Mouse (Mus musculus) kidney, adult 2 months (tissue): ENCODE data around the gene Scaf1. TPM values are rescaled to one million over a fixed set of nuclear protein-coding genes. Genes with fewer than 3 reads are reported as not detected.

Experiments
- DNase-seq: peaks from one replicate; pipeline ENCODE4 v3.0.0; 2021
- H3K27ac ChIP-seq: fragments of 200-500 bp; 2 replicates; pipeline ENCODE4 v1.5.1; 2012; ENCODE audit warnings: low read depth, low read length, control low read depth, inconsistent platforms; ENCODE audit not compliant: insufficient read depth
- H3K27me3 ChIP-seq: fragments of 200-500 bp; replicated peaks from 2 replicates; pipeline ENCODE4 v1.6.1; 2012; ENCODE audit warnings: mild to moderate bottlenecking, moderate library complexity, low read length, inconsistent platforms; ENCODE audit not compliant: control insufficient read depth, insufficient read depth
- H3K36me3 ChIP-seq: fragments of 200-500 bp; 2 replicates; pipeline ENCODE4 v1.6.1; 2012; ENCODE audit warnings: mild to moderate bottlenecking, moderate library complexity, low read length, inconsistent platforms; ENCODE audit not compliant: control insufficient read depth, insufficient read depth
- H3K4me1 ChIP-seq: fragments of 200-500 bp; 2 replicates; pipeline ENCODE4 v1.6.1; 2011; ENCODE audit warnings: low read length; ENCODE audit not compliant: control insufficient read depth, insufficient read depth
- H3K4me3 ChIP-seq: fragments of 200-500 bp; 2 replicates; pipeline ENCODE4 v1.5.1; 2011; ENCODE audit warnings: mild to moderate bottlenecking, low read depth, low read length, control low read depth; ENCODE audit not compliant: insufficient read depth
- CTCF ChIP-seq: fragments of 200-500 bp; conservative IDR thresholded peaks from 2 replicates; pipeline ENCODE4 v1.5.1; 2011; ENCODE audit warnings: low read depth, mild to moderate bottlenecking, control low read depth, low read length, moderate library complexity, mixed read lengths; ENCODE audit not compliant: insufficient read depth, insufficient read length
- POLR2A ChIP-seq: fragments of 200-500 bp; IDR thresholded peaks from one replicate; pipeline ENCODE4 v1.6.1; 2011; ENCODE audit warnings: low read depth, low read length, control low read depth
- WGBS: fragments of 180-500 bp; shearing (Covaris S2); methylation state at CpG from one replicate; pipeline ENCODE4 v1.1.7; 2018; 5-methylcytosine and 5-hydroxymethylcytosine counted together
- polyA plus RNA-seq: library from polyadenylated mRNA; depleted of rRNA; stranded (reverse); fragments of >200 nt; gene quantifications from 2 replicates; pipeline ENCODE4 v1.2.3, GENCODE M21; 2012

Scaf1 gene
- polyA plus RNA-seq, 1 experiment, result 38.8 TPM

GRCm38 (mm10) chr7:45030857-45031256, 14.7 kb upstream of the Scaf1 start:
- H3K27me3 ChIP-seq, result no peaks in the 10 kb centered on the region
- no peaks in the 10 kb centered on the region for H3K4me1 ChIP-seq
- DNase-seq, result no peak
- TF ChIP-seq CTCF (no peak), POLR2A (no peak)
- peaks cover 7% of the 10 kb centered on the region for H3K36me3 ChIP-seq
- no peak overlapping the region for H3K27ac ChIP-seq
- 96% methylated on average over 8 of the region's 8 CpGs for WGBS
- no peak overlapping the region for H3K4me3 ChIP-seq

DNA sequence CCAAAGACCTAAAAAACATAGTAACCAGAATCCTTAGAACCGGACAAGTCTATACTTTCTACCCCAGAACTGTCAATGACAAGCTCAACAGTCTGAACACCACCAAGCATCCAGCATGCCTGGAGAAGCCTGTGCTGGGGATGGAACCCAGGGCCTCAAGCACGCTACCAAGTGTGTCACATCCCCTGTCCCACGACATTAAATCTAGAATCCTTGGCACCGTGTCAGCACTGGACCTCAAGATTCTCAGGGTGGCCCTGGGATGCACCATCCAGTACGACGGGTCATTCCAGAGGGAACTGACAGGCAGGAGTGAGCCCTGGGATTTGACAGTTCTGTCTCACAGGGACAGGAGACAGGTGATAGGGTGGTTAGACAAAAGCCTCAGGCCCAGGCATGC, 13.8 kb upstream of the Scaf1 start:
- Histone ChIP-seq H3K27me3 (no peaks in the 10 kb centered on the region), H3K4me3 (no peak overlapping the region), H3K27ac (no peak overlapping the region), H3K4me1 (no peaks in the 10 kb centered on the region), H3K36me3 (peaks cover 7% of the 10 kb centered on the region)
- TF ChIP-seq CTCF (no peak), POLR2A (no peak)
- 88% methylated on average over 6 of the region's 6 CpGs for WGBS
- no peak for DNase-seq

DNA sequence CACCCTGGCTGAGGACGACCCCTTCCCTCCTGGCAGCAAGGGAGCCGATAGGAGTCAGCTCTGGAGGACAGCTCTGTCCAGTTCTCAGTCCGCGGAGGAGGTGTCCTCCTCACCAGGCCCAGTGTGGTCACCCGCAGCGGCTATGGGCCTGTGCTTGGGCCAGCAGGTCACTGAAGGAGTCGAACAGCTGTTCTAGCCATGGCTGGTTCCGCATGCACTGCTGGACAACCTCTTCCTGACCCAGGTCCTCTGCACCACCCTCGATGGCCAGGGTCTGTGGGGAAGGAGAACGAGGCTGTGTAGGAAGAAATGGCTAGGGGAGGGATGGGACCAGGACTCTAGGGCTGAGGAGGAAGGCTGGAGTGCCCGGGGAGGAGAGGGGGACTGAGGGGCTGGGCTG, 12.2 kb upstream of the Scaf1 start:
- WGBS, result 70% methylated on average over 11 of the region's 11 CpGs
- no peak for TF ChIP-seq POLR2A
- TF ChIP-seq CTCF, result no peak
- no peaks in the 10 kb centered on the region for H3K4me1 ChIP-seq
- peaks cover 1% of the 10 kb centered on the region for H3K36me3 ChIP-seq
- H3K27ac ChIP-seq, result no peak overlapping the region
- H3K27me3 ChIP-seq, result no peaks in the 10 kb centered on the region
- no peak for DNase-seq
- H3K4me3 ChIP-seq, result no peak overlapping the region

DNA sequence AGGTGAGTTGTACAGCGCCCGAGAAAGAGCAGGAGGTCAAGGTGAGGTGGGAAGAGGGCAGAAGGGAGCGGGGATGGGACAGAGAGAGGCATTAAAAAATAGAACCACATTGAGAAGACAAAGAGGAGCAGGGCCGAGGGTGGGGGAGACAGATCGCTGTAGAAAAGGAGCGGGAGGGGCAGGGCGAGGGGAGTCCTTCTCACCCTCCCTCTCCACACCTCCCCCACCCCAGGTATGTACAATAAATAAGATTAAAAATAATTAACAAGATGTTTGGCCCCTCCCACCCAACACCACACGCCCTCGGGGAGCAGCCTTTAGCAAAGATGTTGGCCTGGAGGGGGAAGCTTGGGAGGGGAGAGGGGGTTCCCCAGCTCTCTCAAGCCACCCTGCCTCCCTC, 11.6 kb upstream of the Scaf1 start:
- DNase-seq, result no peak
- WGBS, result 82% methylated on average over 9 of the region's 9 CpGs
- no peaks in the 10 kb centered on the region for H3K4me1 ChIP-seq
- H3K36me3 ChIP-seq, result peaks cover 1% of the 10 kb centered on the region
- no peak overlapping the region for H3K27ac ChIP-seq
- TF ChIP-seq POLR2A (no peak), CTCF (no peak)
- no peak overlapping the region for H3K4me3 ChIP-seq
- no peaks in the 10 kb centered on the region for H3K27me3 ChIP-seq

- TF ChIP-seq CTCF (no peak), POLR2A (no peak)
- Histone ChIP-seq H3K36me3 (peaks cover 1% of the 10 kb centered on the region), H3K27ac (no peak overlapping the region), H3K4me1 (no peaks in the 10 kb centered on the region), H3K27me3 (no peaks in the 10 kb centered on the region), H3K4me3 (no peak overlapping the region)
- 59% methylated on average over 2 of the region's 2 CpGs for WGBS
- no peak for DNase-seq
Measured at GRCm38 (mm10) chr7:45026256-45026655, 10.1 kb upstream of the Scaf1 start.

DNA sequence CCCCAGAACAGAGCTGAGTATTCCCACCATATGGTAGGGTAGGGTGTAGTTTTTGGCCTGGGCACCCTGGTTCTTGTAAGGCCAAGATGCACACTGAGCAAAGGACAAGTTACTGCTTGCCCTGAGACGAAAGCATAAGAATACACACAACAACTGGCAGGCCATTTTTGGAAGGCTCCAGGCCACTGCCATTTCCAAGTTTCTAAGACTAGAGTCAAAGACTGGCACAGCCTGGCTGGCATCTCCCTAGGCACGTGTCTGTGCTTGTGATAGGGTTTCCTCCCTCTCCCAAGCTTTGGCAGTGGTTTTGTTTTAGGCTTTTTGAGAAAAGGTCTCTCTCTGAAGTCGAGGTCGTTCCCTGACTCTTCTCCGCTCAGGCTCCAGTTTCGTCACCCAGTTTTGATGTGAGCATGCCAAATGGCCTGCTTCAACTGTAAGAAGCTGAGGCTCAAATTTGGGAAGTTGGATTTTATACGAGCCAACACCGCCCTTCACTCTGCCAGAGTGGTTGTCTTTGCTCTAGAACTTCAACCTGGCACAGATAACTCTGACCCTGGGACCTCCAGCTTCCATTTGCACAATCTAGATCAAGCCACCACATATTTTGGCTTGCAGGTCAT, 9.5 kb upstream of the Scaf1 start:
- Histone ChIP-seq H3K36me3 (peaks cover 1% of the 10 kb centered on the region), H3K27me3 (no peaks in the 10 kb centered on the region), H3K4me3 (no peak overlapping the region), H3K4me1 (no peaks in the 10 kb centered on the region), H3K27ac (no peak overlapping the region)
- WGBS, result 66% methylated on average over 8 of the region's 8 CpGs
- no peak for TF ChIP-seq CTCF
- TF ChIP-seq POLR2A, result no peak
- DNase-seq, result no peak

DNA sequence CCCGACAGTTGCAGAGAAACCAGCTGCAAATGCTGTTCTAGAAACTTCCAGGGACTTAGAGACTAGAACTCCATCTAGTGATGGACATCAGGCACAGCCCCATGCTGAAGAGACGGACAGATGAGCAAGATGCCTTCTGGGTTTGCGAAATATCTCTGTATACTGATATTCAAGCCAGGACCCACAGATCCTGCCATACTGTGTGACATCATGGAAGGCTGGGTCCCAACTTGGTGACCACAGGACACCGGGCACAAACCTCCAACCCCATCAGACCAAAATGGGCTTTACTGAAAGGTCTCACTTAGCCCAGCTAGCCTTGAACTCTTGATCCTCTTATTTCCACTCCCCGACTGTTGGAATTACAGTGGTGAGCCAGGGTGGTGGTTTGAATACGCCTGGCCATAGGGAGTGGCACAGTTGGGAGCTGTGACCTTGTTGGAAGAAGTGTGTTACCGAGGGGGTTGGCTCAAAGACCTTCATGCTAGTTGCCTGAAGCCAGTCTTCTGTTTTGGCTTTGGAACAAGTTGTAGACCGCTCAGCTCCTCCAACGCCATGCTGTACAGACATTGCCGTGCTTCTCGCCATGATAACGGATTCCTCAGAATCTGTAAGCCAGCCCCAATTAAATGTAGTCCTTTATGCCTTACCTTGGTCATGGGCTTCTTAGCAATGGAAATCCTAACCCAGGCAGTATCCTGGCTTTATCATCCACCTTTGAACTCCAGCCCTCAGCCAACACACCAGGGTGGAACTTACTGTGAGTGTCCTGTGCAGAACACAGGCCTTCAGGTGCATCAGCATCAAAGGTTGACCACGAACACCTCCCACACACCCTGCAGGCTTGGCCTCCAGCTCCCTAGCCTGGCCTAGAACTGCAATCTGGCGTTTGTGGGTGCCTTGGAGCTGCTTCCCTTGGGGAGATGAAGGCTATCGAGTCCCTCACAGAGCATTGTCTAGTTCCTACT, 8.4 kb upstream of the Scaf1 start:
- TF ChIP-seq POLR2A (no peak), CTCF (no peak)
- WGBS, result 74% methylated on average over 15 of the region's 15 CpGs

More for the DNA sequence above, 8.4 kb upstream of the Scaf1 start:
- no peaks in the 10 kb centered on the region for H3K4me1 ChIP-seq
- H3K36me3 ChIP-seq, result no peaks in the 10 kb centered on the region
- H3K4me3 ChIP-seq, result no peak overlapping the region
- no peak overlapping the region for H3K27ac ChIP-seq
- no peaks in the 10 kb centered on the region for H3K27me3 ChIP-seq
- no peak for DNase-seq
